Mouse (Mus musculus) MEL (cell line): Measurements from ENCODE around the gene Erc2.

Experiments
- CHD1 ChIP-seq: IDR thresholded peaks from 2 replicates; pipeline ENCODE4 v1.6.1; 2012; ENCODE audit warnings: low read depth, mild to moderate bottlenecking, inconsistent platforms, low read length, improper control_type of control experiment
- ELF1 ChIP-seq: IDR thresholded peaks from 2 replicates; pipeline ENCODE4 v1.6.1; 2014; ENCODE audit warnings: low read depth, mild to moderate bottlenecking, inconsistent platforms, low read length, improper control_type of control experiment, moderate library complexity
- EP300 ChIP-seq, 2 experiments: IDR thresholded peaks; 2 replicates each; pipeline ENCODE4 v1.6.1; 2011; ENCODE audit warnings: improper control_type of control experiment in 2 of 2, low read length in 2 of 2, low read depth in 1 of 2, mild to moderate bottlenecking in 1 of 2
- GATA1 ChIP-seq: IDR thresholded peaks from 2 replicates; pipeline ENCODE4 v1.6.1; 2011; ENCODE audit warnings: low read depth, low read length, improper control_type of control experiment
- HCFC1 ChIP-seq: IDR thresholded peaks from 2 replicates; pipeline ENCODE4 v1.6.1; 2012; ENCODE audit warnings: low read depth, mild to moderate bottlenecking, inconsistent platforms, low read length, improper control_type of control experiment, moderate library complexity
- KAT2A ChIP-seq: conservative IDR thresholded peaks from 2 replicates; pipeline ENCODE4 v1.6.1; 2012; ENCODE audit warnings: low read depth, low read length, improper control_type of control experiment, inconsistent platforms
- MEF2A ChIP-seq: IDR thresholded peaks from 2 replicates; pipeline ENCODE4 v1.6.1; 2014; ENCODE audit warnings: low read depth, mild to moderate bottlenecking, inconsistent platforms, low read length, improper control_type of control experiment; ENCODE audit not compliant: poor library complexity, insufficient replicate concordance, severe bottlenecking; ENCODE audit errors: extremely low read depth
- POLR2A ChIP-seq, 2 experiments: IDR thresholded peaks; 2 replicates each; pipeline ENCODE4 v1.6.1; 2011 to 2012; ENCODE audit warnings: low read length in 2 of 2, mild to moderate bottlenecking in 2 of 2, control low read depth in 1 of 2, improper control_type of control experiment in 1 of 2, low read depth in 1 of 2, moderate library complexity in 1 of 2; ENCODE audit not compliant: control insufficient read depth in 1 of 2, insufficient read depth in 1 of 2, poor library complexity in 1 of 2
- TBP ChIP-seq: IDR thresholded peaks from 2 replicates; pipeline ENCODE4 v1.8.0; 2011; ENCODE audit warnings: low read depth, low read length, improper control_type of control experiment
- ZC3H11A ChIP-seq: IDR thresholded peaks from 2 replicates; pipeline ENCODE4 v1.6.1; 2012; ENCODE audit warnings: low read depth, mild to moderate bottlenecking, inconsistent platforms, low read length, improper control_type of control experiment

- TF ChIP-seq CHD1: no peak
- TF ChIP-seq KAT2A: no peak
- no peak for TF ChIP-seq MEF2A
- no peak for TF ChIP-seq TBP
- TF ChIP-seq HCFC1: no peak
- TF ChIP-seq EP300 (IDR thresholded peaks at IDR 0.05; ENCODE audit: low read depth in 1 of 2, low read length in 2 of 2): no peak
- TF ChIP-seq GATA1: no peak
- TF ChIP-seq POLR2A (IDR thresholded peaks at IDR 0.05; ENCODE audit: control insufficient read depth in 1 of 2, insufficient read depth in 1 of 2, low read depth in 1 of 2, low read length in 2 of 2, poor library complexity in 1 of 2): no peak
- no peak for TF ChIP-seq ELF1
- no peak for TF ChIP-seq ZC3H11A
Observed at GRCm38 (mm10) chr14:27832196-27832595, 210.0 kb downstream of the Erc2 start.
